In the genomic region with DNA sequence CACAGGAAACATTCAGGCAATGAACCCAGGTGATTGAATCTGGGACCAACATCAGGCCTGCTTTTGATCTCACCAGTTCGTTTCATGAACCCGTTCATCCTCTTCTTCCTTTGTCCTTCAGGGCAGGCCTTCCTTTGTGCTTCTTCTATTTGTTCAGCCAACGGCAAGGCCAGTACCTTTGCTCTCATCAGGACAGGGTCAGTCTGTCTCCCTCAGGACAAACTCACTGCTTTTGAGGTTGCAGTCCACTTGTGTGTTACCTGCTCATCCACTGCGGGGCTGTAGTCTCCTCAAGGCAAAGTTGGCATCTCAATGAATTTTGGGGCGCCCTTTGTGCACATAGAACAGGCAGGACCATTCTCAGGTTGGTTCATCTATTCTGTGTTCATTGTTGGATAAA, we compare ENCODE assay signal across 20 mouse cellular contexts. TPM values are rescaled to one million over a fixed set of nuclear protein-coding genes. Genes with fewer than 3 reads are reported as not detected.
A peak's percentile ranks its signal among the peaks of the same experiment; 100 is the strongest.
DNase-seq lines count a peak whose midpoint lies in the region; ATAC-seq and TF ChIP-seq lines count a peak whose summit lies in the region.
"Had no signal": no experiment of that assay in that cellular context is flagged by ENCODE, and none has a peak within 500 bp of the region (broad histone marks: within the 10 kb centered on the region; RNA-seq: fewer than 3 reads in every experiment).

No protein-coding gene starts in this region.

- TF ChIP-seq POLR2A in liver, adult 2 months (IDR thresholded peaks at IDR 0.05; ENCODE audit: extremely low read depth, insufficient read depth, low read length), result no peak

- 44% methylated on average over 5 of the region's 5 CpGs for WGBS in liver, adult 2 months
- 87% methylated on average over 5 of the region's 5 CpGs for WGBS in liver, embryonic 11.5 days

- no peak overlapping the region for H3K4me3 ChIP-seq in liver, adult 2 months (ENCODE audit: insufficient read depth, low read depth, low read length)
- no peak overlapping the region for H3K4me3 ChIP-seq in liver, embryonic 11.5 days (ENCODE audit: low read depth, low read length)

- H3K27ac ChIP-seq in liver, adult 2 months (replicated peaks; ENCODE audit: insufficient read depth, low read depth, low read length), result no peak overlapping the region
- H3K27ac ChIP-seq in liver, embryonic 11.5 days (ENCODE audit: low read depth, low read length), result no peak overlapping the region

- H3K4me1 ChIP-seq in liver, adult 2 months (ENCODE audit: control insufficient read depth, insufficient read depth, low read length), result peaks cover 7% of the 10 kb centered on the region
- H3K4me1 ChIP-seq in liver, embryonic 11.5 days (replicated peaks; ENCODE audit: control insufficient read depth, insufficient read depth, low read length), result no peaks in the 10 kb centered on the region

- H3K9ac ChIP-seq in liver, adult 2 months (ENCODE audit: low read depth, low read length), result no peak overlapping the region
- H3K9ac ChIP-seq in liver, embryonic 11.5 days (ENCODE audit: low read depth, low read length), result no peak overlapping the region

- H3K79me2 ChIP-seq in liver, adult 2 months (ENCODE audit: control insufficient read depth, insufficient read depth, low read length), result no peaks in the 10 kb centered on the region; the same call in 1 of the 2 replicates

- no peak for ATAC-seq in liver, embryonic 11.5 days (replicated peaks; ENCODE audit: low FRiP score)
- ATAC-seq: activated CD4-positive, CD25-positive, alpha-beta regulatory T cell, adult 4 months; CD4-positive, CD25-positive, alpha-beta regulatory T cell, adult 4 months; Patski had no signal

- H3K4me2 ChIP-seq in liver, embryonic 11.5 days, result no peak overlapping the region

- no peaks in the 10 kb centered on the region for H3K27me3 ChIP-seq in liver, adult 2 months (ENCODE audit: control insufficient read depth, insufficient read depth, low read length)
- no peaks in the 10 kb centered on the region for H3K27me3 ChIP-seq in liver, embryonic 11.5 days (replicated peaks; ENCODE audit: control insufficient read depth, insufficient read depth, low read length)
- H3K27me3 ChIP-seq: CH12.LX, Patski had no signal

- peak; percentile 76 for DNase-seq in heart, adult 11 months
- no peak for DNase-seq in heart, postnatal 14 days
- peak; percentile 66 for DNase-seq in liver, adult 2 months (ENCODE audit: extremely low read depth, low read depth, low spot score)
- DNase-seq in liver, embryonic 11.5 days (ENCODE audit: low spot score), result no peak
- DNase-seq: adrenal gland, adult 2 months; adrenal gland, adult 8-10 months; adrenal gland, postnatal 10 days; adrenal gland, postnatal 14 days; adrenal gland, postnatal 25 days; adrenal gland, postnatal 36 days; B cell, adult 2 months; cerebellum, adult 11 months; cerebellum, adult 11-12 months; cerebellum, adult 18-20 months had no signal

- H3K9me3 ChIP-seq in liver, embryonic 11.5 days (ENCODE audit: control insufficient read depth, low read length), result no peaks in the 10 kb centered on the region
- H3K9me3 ChIP-seq: G1E had no signal

- intact Hi-C loops in heart, postnatal 14 days (cut with DNase I), result no loop called here

- H3K36me3 ChIP-seq in liver, adult 2 months (ENCODE audit: control insufficient read depth, insufficient read depth, low read length), result peaks cover 1% of the 10 kb centered on the region; the same call in 1 of the 2 replicates
- no peaks in the 10 kb centered on the region for H3K36me3 ChIP-seq in liver, embryonic 11.5 days (ENCODE audit: control insufficient read depth, insufficient read depth, low read length)
- H3K36me3 ChIP-seq: G1E had no signal

- no peak for TF ChIP-seq CTCF in liver, adult 2 months (IDR thresholded peaks at IDR 0.05; ENCODE audit: low read depth, low read length)

RNA-seq across cellular contexts. Expression of a gene that starts 31.7 kb away (rescaled TPM):
- 10 to 100 TPM; 17.7 to 22.0 TPM for total RNA-seq in heart, postnatal 14 days (2021)
- total RNA-seq in liver, adult 2 months (2014; rRNA removed), result 14.5 and 14.8 TPM in 2 replicates
- polyA plus RNA-seq in liver, adult 2 months (2012; rRNA removed), result 6.4 and 7.1 TPM in 2 replicates
- 2.7 and 3.0 TPM in 2 replicates for polyA plus RNA-seq in liver, embryonic 11.5 days (2014; fragmentation: Nextera tagmentation; extraction: Ambion mirVana)
- total RNA-seq: MEL had no signal
- polyA plus RNA-seq: G1E had no signal

Comparison
In these comparisons a context has a peak if more than half of its experiments do, and no peak if none do; other contexts are left out.
1. DNase-seq: peak in heart, adult 11 months (single experiment) and liver, adult 2 months (single experiment); none in heart, postnatal 14 days (0 of 2) and liver, embryonic 11.5 days (single experiment).